Mouse (Mus musculus): ENCODE measurements around the gene Hps6.

Hps6 gene

GRCm38 (mm10) chr19:46003371-46004226 is at the start of gene Hps6:
TSS of gene Hps6 (plus strand) at chr19:46003508.
- ChIA-PET POLR2A (interaction anchor here (0.6 to 5.4 kb wide), 27 partner anchors 10 to 273 kb away, joined by 3 to 39 read pairs (median 4); partner anchors contain the start of gene Nolc1 (in 1 of the 4)), CTCF (interaction anchor here (0.6 to 5.0 kb wide), 11 partner anchors 8 to 767 kb away, joined by 3 to 38 read pairs (median 4); no protein-coding TSS in a partner anchor)

GRCm38 (mm10) chr19:45956736-45957135 is 46.6 kb upstream of the Hps6 start:
- CTCF ChIA-PET, result interaction anchor here in 2 of 4 experiments (1.1 to 1.4 kb wide), 2 partner anchors 58 to 210 kb away, joined by 3 read pairs; no protein-coding TSS in a partner anchor
- POLR2A ChIA-PET, result interaction anchor here in 1 of 4 experiments (0.6 kb wide), 1 partner anchor 973 kb away, joined by 4 read pairs; no protein-coding TSS in a partner anchor

- ChIA-PET POLR2A (interaction anchor here in 2 of 4 experiments (0.6 to 3.0 kb wide), 8 partner anchors 8 to 1226 kb away, joined by 3 to 15 read pairs (median 5); no protein-coding TSS in a partner anchor), CTCF (interaction anchor here in 3 of 4 experiments (0.7 to 1.5 kb wide), 3 partner anchors 53 to 387 kb away, joined by 3 to 4 read pairs (median 3); no protein-coding TSS in a partner anchor)
Observed at GRCm38 (mm10) chr19:45960770-45961169, 42.5 kb upstream of the Hps6 start.

GRCm38 (mm10) chr19:45984379-45984778 is 18.9 kb upstream of the Hps6 start:
- ChIA-PET CTCF (no interaction called here), POLR2A (interaction anchor here in 2 of 4 experiments (1.1 to 3.6 kb wide), 2 partner anchors 9 kb away, joined by 4 to 10 read pairs; no protein-coding TSS in a partner anchor)

- ChIA-PET CTCF (interaction anchor here in 3 of 4 experiments (0.7 to 1.0 kb wide), 3 partner anchors 17 to 26 kb away, joined by 3 to 9 read pairs (median 4); no protein-coding TSS in a partner anchor), POLR2A (interaction anchor here in 3 of 4 experiments (0.5 to 3.4 kb wide), 8 partner anchors 9 to 80 kb away, joined by 3 to 12 read pairs (median 4); partner anchors contain the start of gene Hps6 (in 1 of the 3))
Observed at GRCm38 (mm10) chr19:45988238-45988637, 15.1 kb upstream of the Hps6 start.

- POLR2A ChIA-PET, result interaction anchor here in 3 of 4 experiments (0.8 to 4.0 kb wide), 8 partner anchors 9 to 179 kb away, joined by 3 to 14 read pairs (median 5); partner anchors contain the start of gene Ldb1 (in 1 of the 3)
- CTCF ChIA-PET, result interaction anchor here in 3 of 4 experiments (0.7 to 1.7 kb wide), 5 partner anchors 12 to 232 kb away, joined by 3 to 6 read pairs (median 3); no protein-coding TSS in a partner anchor
Observed at GRCm38 (mm10) chr19:45991171-45991570, 12.1 kb upstream of the Hps6 start.

GRCm38 (mm10) chr19:45993441-45993840 is 9.9 kb upstream of the Hps6 start:
- ChIA-PET CTCF (interaction anchor here in 2 of 4 experiments (0.6 to 1.5 kb wide), 5 partner anchors 9 to 510 kb away, joined by 3 to 7 read pairs (median 5); no protein-coding TSS in a partner anchor), POLR2A (interaction anchor here in 3 of 4 experiments (0.6 to 4.5 kb wide), 39 partner anchors 9 to 211 kb away, joined by 3 to 39 read pairs (median 5); partner anchors contain the start of genes Hps6 (in 2 of the 3), Gbf1 (in 1 of the 3), Ldb1 (in 1 of the 3) and Mgea5 (in 1 of the 3))

GRCm38 (mm10) chr19:45993981-45994737 is 9.1 kb upstream of the Hps6 start:
- CTCF ChIA-PET, result interaction anchor here in 2 of 4 experiments (0.5 to 1.5 kb wide), 6 partner anchors 8 to 375 kb away, joined by 3 to 7 read pairs (median 6); no protein-coding TSS in a partner anchor
- POLR2A ChIA-PET, result interaction anchor here (0.6 to 4.5 kb wide), 43 partner anchors 8 to 606 kb away, joined by 3 to 39 read pairs (median 4); partner anchors contain the start of genes Hps6 (in 2 of the 4), Gbf1 (in 1 of the 4), Ldb1 (in 1 of the 4) and Mgea5 (in 1 of the 4)

GRCm38 (mm10) chr19:45997365-45997764 is 5.9 kb upstream of the Hps6 start:
- ChIA-PET POLR2A (interaction anchor here in 3 of 4 experiments (0.5 to 1.7 kb wide), 7 partner anchors 8 to 881 kb away, joined by 3 to 10 read pairs (median 3); partner anchors contain the start of gene Ldb1 (in 1 of the 3)), CTCF (interaction anchor here in 1 of 4 experiments (0.6 to 1.0 kb wide), 2 partner anchors 60 to 872 kb away, joined by 3 read pairs; no protein-coding TSS in a partner anchor)

- ChIA-PET CTCF (interaction anchor here in 3 of 4 experiments (0.6 to 1.0 kb wide), 6 partner anchors 16 to 871 kb away, joined by 3 to 4 read pairs (median 3); no protein-coding TSS in a partner anchor), POLR2A (interaction anchor here in 2 of 4 experiments (0.5 to 1.7 kb wide), 11 partner anchors 9 to 1111 kb away, joined by 3 to 10 read pairs (median 3); partner anchors contain the start of genes Kcnip2 (in 1 of the 2) and Ldb1 (in 1 of the 2))
Observed at GRCm38 (mm10) chr19:45997785-45998693, 5.3 kb upstream of the Hps6 start, which contains the start of gene Armh3. TSS of gene Armh3 (minus strand) at chr19:45998488.

- ChIA-PET POLR2A (interaction anchor here in 2 of 4 experiments (0.6 to 1.4 kb wide), 9 partner anchors 8 to 1163 kb away, joined by 3 to 4 read pairs (median 4); partner anchors contain the start of gene Kcnip2 (in 1 of the 2)), CTCF (interaction anchor here in 2 of 4 experiments (0.8 to 1.0 kb wide), 4 partner anchors 15 to 782 kb away, joined by 3 to 4 read pairs (median 4); no protein-coding TSS in a partner anchor)
Observed at GRCm38 (mm10) chr19:45998694-45999217, 4.6 kb upstream of the Hps6 start.

- POLR2A ChIA-PET, result interaction anchor here in 1 of 4 experiments (0.6 to 1.1 kb wide), 3 partner anchors 8 to 1164 kb away, joined by 3 to 4 read pairs (median 4); no protein-coding TSS in a partner anchor
- CTCF ChIA-PET, result no interaction called here
Observed at GRCm38 (mm10) chr19:45999378-45999777, 3.9 kb upstream of the Hps6 start.

- POLR2A ChIA-PET, result interaction anchor here (0.6 to 5.4 kb wide), 18 partner anchors 8 to 207 kb away, joined by 3 to 39 read pairs (median 4); partner anchors contain the start of gene Nolc1 (in 1 of the 4)
Observed at GRCm38 (mm10) chr19:46002279-46002678, 1.0 kb upstream of the Hps6 start.

GRCm38 (mm10) chr19:46004814-46005466 is 1.6 kb downstream of the Hps6 start:
- CTCF ChIA-PET, result interaction anchor here (0.6 to 5.0 kb wide), 7 partner anchors 9 to 431 kb away, joined by 3 to 38 read pairs (median 11); no protein-coding TSS in a partner anchor
- POLR2A ChIA-PET, result interaction anchor here (0.6 to 5.4 kb wide), 21 partner anchors 8 to 497 kb away, joined by 3 to 39 read pairs (median 4); partner anchors contain the start of genes Nolc1 (in 1 of the 4) and Trim8 (in 1 of the 4)

More at GRCm38 (mm10) chr19:46002279-46002678, 1.0 kb upstream of the Hps6 start:
- CTCF ChIA-PET, result interaction anchor here (0.5 to 5.0 kb wide), 14 partner anchors 8 to 786 kb away, joined by 3 to 38 read pairs (median 4); no protein-coding TSS in a partner anchor

- ChIA-PET CTCF (interaction anchor here (0.6 to 5.0 kb wide), 9 partner anchors 9 to 432 kb away, joined by 3 to 38 read pairs (median 9); no protein-coding TSS in a partner anchor), POLR2A (interaction anchor here (0.8 to 5.4 kb wide), 16 partner anchors 9 to 135 kb away, joined by 3 to 39 read pairs (median 4); no protein-coding TSS in a partner anchor)
Observed at GRCm38 (mm10) chr19:46005680-46006079, 2.4 kb downstream of the Hps6 start.

Measured in embryonic stem cell, embryonic (primary cell).